Mouse (Mus musculus): ENCODE data around the gene Notch3. TPM values are rescaled to one million over a fixed set of nuclear protein-coding genes. Genes with fewer than 3 reads are reported as not detected.

The Notch3 gene
- total and polyA plus RNA-seq, 3 experiments, result 0.08 to 0.50 TPM; not detected in 1

GRCm38 (mm10) chr17:32207586-32208245, 41.1 kb upstream of the Notch3 start:
- H3K36me3 ChIP-seq (ENCODE audit: control insufficient read depth in 1 of 2, insufficient read depth in 2 of 2, low read length in 2 of 2), result peaks cover 0 to 28% of the 10 kb centered on the region in 2 experiments; a peak in 2 of 4 replicates
- H3K79me2 ChIP-seq (ENCODE audit: control insufficient read depth, insufficient read depth, low read length, poor library complexity), result no peaks in the 10 kb centered on the region
- DNase-seq (ENCODE audit: low read depth, low spot score), result no peak
- no peaks in the 10 kb centered on the region for H3K9me3 ChIP-seq (replicated peaks; ENCODE audit: insufficient read depth, low read length)
- H3K4me3 ChIP-seq (ENCODE audit: control insufficient read depth in 1 of 2, insufficient read depth in 1 of 2, low read depth in 2 of 2, low read length in 2 of 2), result no peak overlapping the region
- H3K4me1 ChIP-seq (ENCODE audit: control insufficient read depth in 1 of 2, insufficient read depth in 2 of 2, low read length in 2 of 2), result no peaks in the 10 kb centered on the region
- no peak for TF ChIP-seq NRF1 (IDR thresholded peaks at IDR 0.05; ENCODE audit: insufficient read depth, low read depth, low read length, poor library complexity, severe bottlenecking)
- TF ChIP-seq MEF2A (IDR thresholded peaks at IDR 0.05; ENCODE audit: extremely low read depth, insufficient replicate concordance, low read depth, low read length, poor library complexity, severe bottlenecking), result no peak
- H3K27me3 ChIP-seq (ENCODE audit: control insufficient read depth in 1 of 2, insufficient read depth in 2 of 2, low read length in 2 of 2), result no peaks in the 10 kb centered on the region
- H3K27ac ChIP-seq (ENCODE audit: control insufficient read depth, low read depth, low read length), result no peak overlapping the region
- no peak overlapping the region for H3K9ac ChIP-seq (ENCODE audit: control insufficient read depth, low read depth, low read length, poor library complexity, severe bottlenecking)

DNA sequence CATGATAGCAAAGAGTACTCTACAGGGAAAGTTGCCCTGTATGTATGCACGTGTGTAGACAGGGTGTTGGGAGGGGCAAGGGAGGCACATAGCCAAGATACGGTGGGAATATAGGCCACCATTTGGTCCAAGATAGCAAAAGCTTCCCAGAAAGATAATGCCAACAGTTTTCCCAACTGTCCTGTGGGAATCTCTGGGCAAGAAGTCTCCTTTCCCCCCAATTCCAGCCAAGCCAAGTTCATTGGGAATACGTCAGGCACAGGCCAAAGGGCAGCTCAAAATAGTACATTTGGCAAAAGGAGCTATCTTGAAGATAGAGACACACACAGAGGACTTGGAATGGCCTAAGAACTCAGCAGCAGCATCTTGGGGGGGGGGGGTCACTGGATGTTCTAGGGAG, 38.7 kb upstream of the Notch3 start:
- Histone ChIP-seq H3K4me3 (ENCODE audit: control insufficient read depth in 1 of 2, insufficient read depth in 1 of 2, low read depth in 2 of 2, low read length in 2 of 2) (no peak overlapping the region), H3K9me3 (replicated peaks; ENCODE audit: insufficient read depth, low read length) (no peaks in the 10 kb centered on the region), H3K36me3 (ENCODE audit: control insufficient read depth in 1 of 2, insufficient read depth in 2 of 2, low read length in 2 of 2) (peaks cover 0 to 22% of the 10 kb centered on the region in 2 experiments; a peak in 2 of 4 replicates), H3K4me1 (ENCODE audit: control insufficient read depth in 1 of 2, insufficient read depth in 2 of 2, low read length in 2 of 2) (no peaks in the 10 kb centered on the region), H3K79me2 (ENCODE audit: control insufficient read depth, insufficient read depth, low read length, poor library complexity) (no peaks in the 10 kb centered on the region), H3K9ac (ENCODE audit: control insufficient read depth, low read depth, low read length, poor library complexity, severe bottlenecking) (no peak overlapping the region), H3K27me3 (ENCODE audit: control insufficient read depth in 1 of 2, insufficient read depth in 2 of 2, low read length in 2 of 2) (no peaks in the 10 kb centered on the region), H3K27ac (ENCODE audit: control insufficient read depth, low read depth, low read length) (no peak overlapping the region)
- TF ChIP-seq POLR2A (IDR thresholded peaks at IDR 0.05; ENCODE audit: control insufficient read depth in 1 of 2, insufficient read depth in 1 of 2, low read depth in 1 of 2, low read length in 2 of 2, poor library complexity in 1 of 2) (no peak), MAZ (IDR thresholded peaks at IDR 0.05; ENCODE audit: low read depth, low read length) (no peak), SIN3A (IDR thresholded peaks at IDR 0.05; ENCODE audit: low read length) (no peak)
- DNase-seq (ENCODE audit: low read depth, low spot score), result no peak

DNA sequence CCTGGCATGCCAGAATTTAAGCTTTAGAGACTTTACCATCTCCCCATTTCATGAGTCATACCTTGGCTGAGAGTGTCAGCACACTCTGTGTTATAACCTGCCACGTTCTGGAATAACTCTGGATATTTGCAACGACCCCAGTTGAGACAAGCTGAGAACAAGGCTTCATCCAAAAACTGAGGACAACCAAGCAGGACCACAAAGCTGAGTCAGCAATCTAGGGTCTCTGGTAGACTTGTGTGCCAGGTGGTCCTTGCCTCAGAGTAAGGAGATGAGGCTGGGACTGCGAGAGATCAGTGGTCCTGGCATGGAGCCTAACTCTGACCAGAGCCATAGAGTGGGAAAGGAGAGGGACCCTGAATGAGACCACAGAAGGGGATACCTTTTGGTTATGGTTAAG, 36.3 kb upstream of the Notch3 start:
- H3K9me3 ChIP-seq (replicated peaks; ENCODE audit: insufficient read depth, low read length), result no peaks in the 10 kb centered on the region
- TF ChIP-seq MAFK (IDR thresholded peaks at IDR 0.05; ENCODE audit: borderline replicate concordance, low read depth, low read length) (peak; percentile 68; the same call in 1 of the 2 replicates), EP300 (IDR thresholded peaks at IDR 0.05; ENCODE audit: low read depth in 1 of 2, low read length in 2 of 2) (no peak)
- H3K4me3 ChIP-seq (ENCODE audit: control insufficient read depth in 1 of 2, insufficient read depth in 1 of 2, low read depth in 2 of 2, low read length in 2 of 2), result no peak overlapping the region
- no peaks in the 10 kb centered on the region for H3K79me2 ChIP-seq (ENCODE audit: control insufficient read depth, insufficient read depth, low read length, poor library complexity)
- no peak overlapping the region for H3K27ac ChIP-seq (ENCODE audit: control insufficient read depth, low read depth, low read length)
- no peak overlapping the region for H3K9ac ChIP-seq (ENCODE audit: control insufficient read depth, low read depth, low read length, poor library complexity, severe bottlenecking)
- no peaks in the 10 kb centered on the region for H3K27me3 ChIP-seq (ENCODE audit: control insufficient read depth in 1 of 2, insufficient read depth in 2 of 2, low read length in 2 of 2)
- no peaks in the 10 kb centered on the region for H3K4me1 ChIP-seq (ENCODE audit: control insufficient read depth in 1 of 2, insufficient read depth in 2 of 2, low read length in 2 of 2)
- no peak for DNase-seq (ENCODE audit: low read depth, low spot score)
- H3K36me3 ChIP-seq (ENCODE audit: control insufficient read depth in 1 of 2, insufficient read depth in 2 of 2, low read length in 2 of 2), result peaks cover 0 to 21% of the 10 kb centered on the region in 2 experiments; a peak in 2 of 4 replicates

GRCm38 (mm10) chr17:32201086-32201485, 34.4 kb upstream of the Notch3 start:
- DNase-seq (ENCODE audit: low read depth, low spot score), result no peak
- TF ChIP-seq TAL1 (IDR thresholded peaks at IDR 0.05; ENCODE audit: low read length) (no peak), TBP (IDR thresholded peaks at IDR 0.05; ENCODE audit: low read depth, low read length) (no peak), MAFK (IDR thresholded peaks at IDR 0.05; ENCODE audit: borderline replicate concordance, low read depth, low read length) (no peak)
- Histone ChIP-seq H3K79me2 (ENCODE audit: control insufficient read depth, insufficient read depth, low read length, poor library complexity) (no peaks in the 10 kb centered on the region), H3K9ac (ENCODE audit: control insufficient read depth, low read depth, low read length, poor library complexity, severe bottlenecking) (no peak overlapping the region), H3K4me3 (ENCODE audit: control insufficient read depth in 1 of 2, insufficient read depth in 1 of 2, low read depth in 2 of 2, low read length in 2 of 2) (no peak overlapping the region), H3K36me3 (ENCODE audit: control insufficient read depth in 1 of 2, insufficient read depth in 2 of 2, low read length in 2 of 2) (peaks cover 8 to 19% of the 10 kb centered on the region in 2 experiments), H3K27me3 (ENCODE audit: control insufficient read depth in 1 of 2, insufficient read depth in 2 of 2, low read length in 2 of 2) (no peaks in the 10 kb centered on the region), H3K27ac (ENCODE audit: control insufficient read depth, low read depth, low read length) (no peak overlapping the region), H3K4me1 (ENCODE audit: control insufficient read depth in 1 of 2, insufficient read depth in 2 of 2, low read length in 2 of 2) (peaks cover 0 to 3% of the 10 kb centered on the region in 2 experiments; a peak in 2 of 4 replicates), H3K9me3 (replicated peaks; ENCODE audit: insufficient read depth, low read length) (no peaks in the 10 kb centered on the region)

All from MEL (cell line).